Mouse (Mus musculus) ES-E14 (cell line): ENCODE data around the gene Irf2bp2. TPM values are rescaled to one million over a fixed set of nuclear protein-coding genes. Genes with fewer than 3 reads are reported as not detected.

Experiments used
- DNase-seq: peaks from one replicate; pipeline ENCODE4 v3.0.0-alpha.2; 2013; ENCODE audit warnings: low read depth, low spot score
- H3K27ac ChIP-seq: 2 replicates; pipeline ENCODE4 v1.5.1; 2012; ENCODE audit warnings: low read depth, mild to moderate bottlenecking, low read length, moderate library complexity, mixed read lengths; ENCODE audit not compliant: poor library complexity, insufficient read depth, severe bottlenecking
- H3K36me3 ChIP-seq: 2 replicates; pipeline ENCODE4 v1.6.1; 2012; ENCODE audit warnings: mild to moderate bottlenecking, low read length, moderate library complexity, mixed read lengths; ENCODE audit not compliant: control insufficient read depth, poor library complexity, insufficient read depth, severe bottlenecking
- H3K4me1 ChIP-seq, 2 experiments: fragments of 150-350 bp in 1 of 2; sonication (generic) in 1 of 2; 2 replicates each; pipeline ENCODE4 v1.6.1; 2012; ENCODE audit warnings: low read length in 2 of 2, mild to moderate bottlenecking in 1 of 2, mixed read lengths in 1 of 2; ENCODE audit not compliant: control insufficient read depth in 2 of 2, insufficient read depth in 2 of 2, poor library complexity in 1 of 2
- H3K4me3 ChIP-seq, 2 experiments: fragments of 150-350 bp in 1 of 2; sonication (generic) in 1 of 2; 2 replicates each; pipeline ENCODE4 v1.5.1; 2012; ENCODE audit warnings: low read length in 2 of 2, low read depth in 1 of 2, mild to moderate bottlenecking in 1 of 2, mixed read lengths in 1 of 2; ENCODE audit not compliant: insufficient read depth in 1 of 2, poor library complexity in 1 of 2, severe bottlenecking in 1 of 2
- H3K9ac ChIP-seq: 2 replicates; pipeline ENCODE4 v1.6.1; 2012; ENCODE audit warnings: low read depth, mild to moderate bottlenecking, low read length, mixed read lengths; ENCODE audit not compliant: poor library complexity, insufficient read depth, severe bottlenecking
- H3K9me3 ChIP-seq: fragments of 150-350 bp; sonication (generic); 2 replicates; pipeline ENCODE4 v1.6.1; 2012; ENCODE audit warnings: low read depth, mild to moderate bottlenecking, low read length; ENCODE audit not compliant: control insufficient read depth, insufficient read depth
- CHD2 ChIP-seq: IDR thresholded peaks from 2 replicates; pipeline ENCODE4 v1.6.1; 2014; ENCODE audit warnings: mild to moderate bottlenecking, low read depth, low read length, inconsistent platforms
- HCFC1 ChIP-seq: IDR thresholded peaks from 2 replicates; pipeline ENCODE4 v1.6.1; 2012; ENCODE audit warnings: low read length, inconsistent platforms, borderline replicate concordance; ENCODE audit not compliant: insufficient read depth
- MAFK ChIP-seq: IDR thresholded peaks from 2 replicates; pipeline ENCODE4 v1.6.1; 2014; ENCODE audit warnings: mild to moderate bottlenecking, low read depth, low read length, inconsistent platforms; ENCODE audit not compliant: insufficient read depth
- ZC3H11A ChIP-seq: IDR thresholded peaks from 2 replicates; pipeline ENCODE4 v1.6.1; 2012; ENCODE audit warnings: low read depth, mild to moderate bottlenecking, inconsistent platforms, low read length, borderline replicate concordance
- ZNF384 ChIP-seq: IDR thresholded peaks from 2 replicates; pipeline ENCODE4 v1.6.1; 2012; ENCODE audit warnings: low read depth, low read length, inconsistent platforms
- in situ Hi-C, 2 experiments: fragments of 600-800 bp; cut with MboI; formaldehyde crosslinking; loops; one replicate each; pipeline ENCODE4 v1.15.1; 2025; ENCODE audit warnings: low sequenced_read_pairs in 2 of 2, inconsistent platforms in 1 of 2; ENCODE audit not compliant: unreplicated experiment in 2 of 2
- total RNA-seq: library from RNA; depleted of rRNA; stranded (reverse); fragments of 300-350 nt; gene quantifications from 2 replicates; pipeline ENCODE4 v1.2.3, GENCODE M21; 2012

Irf2bp2 gene
- total RNA-seq, 1 experiment = 25.7 TPM

DNA sequence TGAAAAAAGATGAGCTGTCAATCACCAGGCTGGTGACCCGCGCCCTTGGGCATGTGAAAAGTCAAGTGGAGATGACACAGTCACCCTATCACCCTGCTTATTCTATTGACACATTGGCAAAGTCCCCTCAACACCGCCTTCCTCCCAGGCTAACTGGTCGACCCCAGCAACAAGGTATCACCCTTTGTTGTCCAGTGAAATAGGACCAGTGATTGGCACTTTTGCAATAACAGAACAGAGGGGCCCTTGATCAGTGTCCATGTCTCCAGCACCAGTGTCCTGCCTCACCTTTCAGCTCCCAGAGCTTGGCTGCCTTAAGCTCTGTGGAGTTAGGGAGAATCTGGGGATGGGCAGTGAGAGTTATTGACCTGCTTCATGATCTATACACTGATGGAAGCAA, 41.9 kb downstream of the Irf2bp2 start:
- H3K4me1 ChIP-seq = peaks cover 4 to 16% of the 10 kb centered on the region in 2 experiments; a peak in 2 of 4 replicates
- H3K9ac ChIP-seq = no peak overlapping the region
- no peak overlapping the region for H3K4me3 ChIP-seq
- no peaks in the 10 kb centered on the region for H3K36me3 ChIP-seq
- no peak for DNase-seq
- in situ Hi-C loops = no loop called here
- TF ChIP-seq CHD2 (no peak), ZC3H11A (no peak), MAFK (no peak), HCFC1 (no peak), ZNF384 (no peak)
- H3K27ac ChIP-seq = 0 out of 2 replicates have a peak overlapping the region, but pooled peaks have one; percentile 9
- H3K9me3 ChIP-seq = no peaks in the 10 kb centered on the region

DNA sequence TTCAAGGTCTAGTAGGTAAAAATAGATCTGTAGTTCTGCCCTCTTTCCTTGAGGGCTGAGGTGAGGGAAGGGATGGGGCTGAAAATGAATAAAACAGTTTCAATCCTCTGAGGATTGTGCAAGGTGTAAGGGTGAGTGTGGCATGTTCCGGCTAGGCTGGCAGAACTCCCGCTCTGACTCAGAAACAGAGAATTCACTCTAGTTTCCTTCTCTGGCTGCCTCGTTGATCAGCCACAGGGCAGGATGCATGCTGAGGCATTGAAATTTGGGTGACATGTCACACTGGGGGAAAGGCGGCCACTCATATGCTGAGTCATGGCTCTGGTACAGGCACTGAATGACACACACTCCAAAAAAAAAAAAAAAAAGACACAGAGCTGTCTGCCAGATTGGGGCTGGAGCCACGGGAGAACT, 42.8 kb downstream of the Irf2bp2 start:
- TF ChIP-seq ZC3H11A = no peak
- TF ChIP-seq MAFK = peak; percentile 63
- TF ChIP-seq ZNF384 = peak; percentile 63
- no peak for TF ChIP-seq HCFC1
- no peak for TF ChIP-seq CHD2
- no peak overlapping the region for H3K27ac ChIP-seq
- H3K4me3 ChIP-seq = no peak overlapping the region
- DNase-seq = no peak
- H3K9ac ChIP-seq = no peak overlapping the region
- in situ Hi-C loops = no loop called here
- H3K9me3 ChIP-seq = no peaks in the 10 kb centered on the region
- peaks cover 4 to 9% of the 10 kb centered on the region in 2 experiments; a peak in 2 of 4 replicates for H3K4me1 ChIP-seq
- H3K36me3 ChIP-seq = no peaks in the 10 kb centered on the region

DNA sequence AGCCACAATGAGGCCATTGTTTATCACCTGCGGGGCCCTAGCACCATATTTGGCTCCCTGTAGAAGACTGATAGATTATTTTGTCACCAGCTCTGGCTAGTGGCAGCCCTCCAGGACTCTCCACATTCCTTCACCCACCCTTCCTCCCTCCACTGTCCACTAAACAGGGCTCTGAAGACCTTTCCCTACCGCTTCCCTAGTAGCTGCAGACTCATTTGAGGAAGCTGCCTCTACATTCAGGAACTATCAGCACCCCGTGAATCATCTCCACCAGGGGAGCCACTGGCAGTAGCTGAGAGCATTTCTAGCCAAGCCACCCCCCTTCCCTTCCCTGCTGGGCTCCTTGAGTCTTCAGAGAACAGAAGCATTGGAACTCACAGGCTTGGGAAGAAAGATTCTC, 45.9 kb downstream of the Irf2bp2 start:
- Histone ChIP-seq H3K4me1 (peaks cover 4 to 5% of the 10 kb centered on the region in 2 experiments; a peak in 1 of 4 replicates), H3K9ac (no peak overlapping the region), H3K9me3 (no peaks in the 10 kb centered on the region), H3K36me3 (no peaks in the 10 kb centered on the region), H3K27ac (no peak overlapping the region), H3K4me3 (no peak overlapping the region)
- in situ Hi-C loops = no loop called here
- TF ChIP-seq MAFK (no peak), ZNF384 (no peak), HCFC1 (no peak), ZC3H11A (no peak), CHD2 (no peak)
- DNase-seq = no peak

DNA sequence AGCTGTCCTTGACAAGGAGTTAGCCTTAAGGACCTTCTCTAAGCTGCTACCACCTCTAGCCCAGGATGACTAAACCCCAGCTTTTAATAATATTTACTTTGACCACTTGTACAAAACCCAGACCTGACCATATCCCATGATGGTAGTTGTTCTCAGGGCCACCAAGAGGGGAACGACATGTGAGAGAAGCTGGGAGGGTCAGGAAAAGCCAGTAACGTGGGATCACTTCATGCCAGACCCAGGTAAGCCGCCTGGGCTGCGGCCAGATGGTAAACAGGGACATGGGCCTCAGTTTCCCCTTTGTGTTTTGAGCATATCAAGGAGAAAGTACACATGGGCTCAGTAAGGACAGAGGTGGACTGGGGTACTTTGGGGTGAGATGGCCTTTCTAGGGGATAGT, 46.4 kb downstream of the Irf2bp2 start:
- Histone ChIP-seq H3K9ac (no peak overlapping the region), H3K36me3 (no peaks in the 10 kb centered on the region), H3K4me3 (no peak overlapping the region), H3K4me1 (peaks cover 2 to 4% of the 10 kb centered on the region in 2 experiments; a peak in 1 of 4 replicates), H3K27ac (no peak overlapping the region), H3K9me3 (no peaks in the 10 kb centered on the region)
- no peak for TF ChIP-seq ZC3H11A
- no peak for TF ChIP-seq MAFK
- no peak for TF ChIP-seq ZNF384
- no peak for TF ChIP-seq CHD2
- no peak for TF ChIP-seq HCFC1
- no peak for DNase-seq
- in situ Hi-C loops = no loop called here

DNA sequence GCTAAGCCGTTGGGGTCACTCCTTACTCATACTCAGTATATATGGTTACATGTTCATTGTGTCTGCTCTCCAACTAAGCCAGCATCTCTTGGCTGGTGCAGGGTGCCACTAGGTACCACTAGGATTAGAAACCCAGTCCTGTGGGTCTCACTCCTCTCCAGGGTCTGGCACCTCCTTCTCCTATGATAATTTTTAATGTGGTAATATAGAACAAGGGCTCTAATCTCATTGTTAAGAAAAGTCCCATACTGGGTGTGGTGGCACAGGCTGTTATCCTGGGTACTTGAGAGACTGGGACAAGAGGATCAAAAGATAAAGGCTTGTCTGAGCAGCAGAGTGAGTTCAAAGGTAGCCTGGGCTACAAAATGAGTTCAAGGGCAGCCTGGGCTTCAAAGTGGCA, 47.3 kb downstream of the Irf2bp2 start:
- H3K4me1 ChIP-seq = peaks cover 2 to 4% of the 10 kb centered on the region in 2 experiments; a peak in 1 of 4 replicates
- DNase-seq = no peak
- H3K9me3 ChIP-seq = no peaks in the 10 kb centered on the region
- TF ChIP-seq HCFC1 (no peak), ZC3H11A (no peak), CHD2 (no peak), MAFK (no peak), ZNF384 (no peak)
- no peaks in the 10 kb centered on the region for H3K36me3 ChIP-seq
- H3K27ac ChIP-seq = no peak overlapping the region
- H3K4me3 ChIP-seq = no peak overlapping the region
- in situ Hi-C loops = no loop called here
- no peak overlapping the region for H3K9ac ChIP-seq
